Mouse (Mus musculus) heart, adult 8-10 months (tissue): ENCODE data around the gene Cib3. TPM values are rescaled to one million over a fixed set of nuclear protein-coding genes. Genes with fewer than 3 reads are reported as not detected.
A peak's percentile ranks its signal among the peaks of the same experiment; 100 is the strongest.

ENCODE experiments used
- DNase-seq: peaks from one replicate; pipeline ENCODE4 v3.0.0; 2022; ENCODE audit warnings: low spot score
- total RNA-seq, 4 experiments: library from RNA; stranded (reverse); gene quantifications; 2 replicates each; pipeline ENCODE4 v1.2.4; 2022

Cib3 gene
- total RNA-seq, result 1 to 10 TPM in 3 of 4 experiments, under 1 TPM in 1; 0.90 to 3.5 (median 2.2) TPM

DNA sequence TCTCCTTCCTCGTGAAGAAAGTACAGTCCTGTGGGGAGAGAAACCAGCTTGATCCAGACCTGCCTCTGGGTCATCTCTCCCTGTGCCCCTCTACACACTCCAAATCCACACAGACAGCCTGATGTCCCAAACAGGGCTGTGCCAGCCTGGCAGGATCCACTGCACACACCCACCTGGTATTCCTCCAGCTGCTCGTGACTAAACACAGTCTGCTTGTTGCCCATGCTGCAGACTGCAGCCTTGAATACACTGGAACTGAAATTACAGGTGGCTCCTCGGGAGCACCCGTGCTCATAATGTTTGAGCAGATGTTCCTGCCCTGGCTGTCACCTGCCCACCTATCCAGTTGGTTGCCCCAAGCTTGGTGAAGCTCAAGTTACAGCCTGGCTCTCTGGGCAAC is at the start of gene Cib3:
TSS of gene Cib3 (minus strand) at position 87 of the 400 bp plus-strand sequence.
- DNase-seq, result no peak

GRCm38 (mm10) chr8:72261872-72262271 is 49.2 kb upstream of the Cib3 start:
- DNase-seq, result no peak

GRCm38 (mm10) chr8:72261431-72261830 is 48.8 kb upstream of the Cib3 start:
- no peak for DNase-seq

GRCm38 (mm10) chr8:72261019-72261418 is 48.4 kb upstream of the Cib3 start:
- DNase-seq, result peak; percentile 84

GRCm38 (mm10) chr8:72260585-72260984 is 47.9 kb upstream of the Cib3 start:
- DNase-seq, result no peak

GRCm38 (mm10) chr8:72259862-72260261 is 47.2 kb upstream of the Cib3 start:
- no peak for DNase-seq

GRCm38 (mm10) chr8:72257902-72258238 is 45.2 kb upstream of the Cib3 start:
- DNase-seq, result no peak

DNA sequence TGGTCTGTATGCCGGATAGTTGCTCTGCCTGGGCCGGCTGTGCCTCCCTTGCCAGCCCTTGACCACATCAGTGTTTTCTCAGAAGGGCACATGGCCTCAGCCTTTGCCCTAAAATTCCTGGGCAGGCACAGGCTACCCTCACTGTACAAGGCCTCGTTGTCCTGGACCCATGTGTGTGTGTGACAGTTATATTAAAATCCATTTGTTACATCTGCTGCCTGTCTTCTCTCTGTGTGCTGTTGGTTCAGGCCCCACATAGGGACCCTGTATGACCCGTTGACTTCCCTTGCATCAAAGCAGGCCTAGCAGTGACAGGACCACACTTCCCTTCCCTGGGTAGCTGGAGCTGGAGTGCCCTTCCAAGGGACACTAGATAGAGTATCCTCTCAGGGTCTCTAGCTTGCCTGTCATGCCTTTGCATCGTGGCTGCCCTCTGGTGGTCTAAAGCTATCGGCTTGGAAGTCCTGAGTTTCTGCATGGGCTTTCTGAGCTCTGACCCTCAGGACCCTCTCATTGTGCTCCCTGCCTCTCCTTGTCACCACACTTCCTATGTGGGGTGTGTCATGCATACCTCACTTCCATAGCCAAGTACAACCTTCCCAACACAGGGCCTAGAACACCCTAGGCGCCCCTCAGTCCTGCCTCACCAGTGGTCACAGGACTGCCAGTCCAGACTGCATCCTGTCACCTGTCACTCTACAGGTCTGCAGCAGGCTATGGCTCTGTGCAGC is 44.7 kb upstream of the Cib3 start:
- DNase-seq, result no peak

DNA sequence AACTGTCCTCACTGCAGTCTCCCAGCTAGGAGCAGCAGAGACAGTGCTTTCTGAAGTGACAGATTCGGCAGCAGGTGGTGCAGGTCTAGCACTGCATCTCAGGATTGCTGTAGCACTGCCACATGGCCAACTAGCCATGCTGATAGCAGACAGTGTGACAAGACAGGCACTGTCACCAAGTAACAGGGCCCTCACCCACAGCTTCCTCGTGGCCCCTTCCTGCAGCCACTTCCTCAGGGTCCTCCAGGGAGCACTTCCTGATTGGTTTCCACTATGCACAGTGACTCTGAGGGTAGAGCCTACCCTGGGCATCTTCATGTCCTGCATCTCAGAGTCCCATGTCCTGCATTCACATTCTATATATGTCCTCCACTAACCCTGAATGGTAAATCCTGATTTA is 32.0 kb upstream of the Cib3 start:
- DNase-seq, result no peak

GRCm38 (mm10) chr8:72242226-72242625 is 29.6 kb upstream of the Cib3 start:
- DNase-seq, result no peak

DNA sequence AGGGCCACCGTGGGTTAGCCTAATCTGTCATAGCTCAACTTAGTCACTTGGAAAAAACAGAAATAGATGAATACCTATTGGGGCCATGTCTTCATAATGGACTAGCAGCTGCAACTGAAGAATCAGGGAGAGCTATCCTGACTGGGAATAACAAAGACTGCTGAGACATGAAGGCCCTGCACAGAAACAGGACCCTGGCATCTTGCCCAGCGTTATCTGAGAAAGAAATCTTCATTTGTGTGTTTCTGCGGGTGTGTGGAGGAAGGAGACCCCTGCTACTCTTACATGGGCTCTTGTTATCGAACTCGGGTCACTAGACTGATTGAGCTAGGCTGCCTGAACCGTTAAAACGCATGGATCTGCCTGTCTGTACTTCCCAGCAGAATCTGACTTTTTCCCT is 28.3 kb upstream of the Cib3 start:
- DNase-seq, result no peak

DNA sequence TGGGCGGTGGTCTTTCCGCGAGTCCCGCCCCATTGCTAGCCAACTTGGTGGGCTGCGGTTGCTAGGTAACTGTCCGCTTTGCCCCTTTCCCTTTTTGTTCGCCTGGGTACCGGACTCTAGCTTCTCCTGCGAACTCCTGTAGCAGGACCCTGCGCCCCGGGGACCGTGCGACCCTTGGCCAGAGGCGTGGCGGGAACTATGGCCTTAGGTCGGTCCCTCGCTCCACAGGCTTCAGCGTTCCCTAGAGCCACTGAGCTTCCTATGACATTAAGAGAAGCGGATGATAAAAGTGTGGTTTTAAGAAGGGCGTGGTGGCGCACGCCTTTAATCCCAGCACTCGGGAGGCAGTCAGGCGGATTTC is 27.7 kb upstream of the Cib3 start:
- DNase-seq, result no peak

DNA sequence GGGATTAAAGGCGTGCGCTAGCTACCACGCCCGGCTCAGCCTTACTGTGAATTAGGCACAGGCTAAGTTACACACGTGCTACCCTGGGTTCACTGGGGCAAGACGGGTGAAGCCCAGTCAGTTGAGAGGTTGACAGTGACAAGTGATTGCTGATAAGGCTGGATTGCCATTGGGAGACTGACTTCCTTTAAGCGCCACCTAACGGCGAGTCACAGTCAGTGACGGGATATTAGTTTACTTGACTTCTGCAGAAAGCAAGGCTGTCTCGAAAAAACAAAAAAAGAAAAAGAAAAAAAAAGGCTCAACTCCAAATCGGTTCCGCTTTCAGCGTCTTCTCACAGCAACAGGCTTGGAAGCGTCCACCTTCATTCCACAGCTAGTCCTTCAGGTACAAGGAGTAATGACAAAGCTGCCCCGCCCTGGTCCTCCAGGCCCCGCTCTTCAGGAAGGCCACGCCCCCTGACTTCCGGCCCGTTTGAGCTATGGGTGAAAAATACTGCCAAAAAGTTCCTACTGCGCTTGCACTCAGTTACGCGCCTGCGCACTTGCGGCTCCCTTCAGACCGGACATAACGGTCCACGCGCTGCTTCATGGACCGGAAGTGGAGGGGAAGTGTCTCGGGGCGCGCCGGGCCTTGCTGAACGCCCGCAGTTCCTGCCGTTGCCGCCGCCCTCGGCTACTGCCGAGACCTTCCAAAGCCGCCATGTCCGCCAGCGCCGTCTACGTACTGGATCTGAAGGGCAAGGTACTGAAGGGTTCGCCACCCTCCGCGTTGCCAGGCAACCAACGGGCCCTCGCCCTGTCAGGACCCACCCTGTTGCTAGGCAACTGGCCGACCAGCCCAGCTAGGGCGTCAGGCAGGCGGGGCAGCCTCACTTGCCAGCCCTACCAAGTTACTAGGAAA is 27.1 kb upstream of the Cib3 start, which contains the start of gene Ap1m1:
TSS of gene Ap1m1 (plus strand) at position 520 of the 904 bp plus-strand sequence.
- peak; percentile 98 for DNase-seq

- DNase-seq, result no peak
Measured at GRCm38 (mm10) chr8:72222656-72223055, 10.0 kb upstream of the Cib3 start.

GRCm38 (mm10) chr8:72220758-72221157 is 8.1 kb upstream of the Cib3 start:
- no peak for DNase-seq

DNA sequence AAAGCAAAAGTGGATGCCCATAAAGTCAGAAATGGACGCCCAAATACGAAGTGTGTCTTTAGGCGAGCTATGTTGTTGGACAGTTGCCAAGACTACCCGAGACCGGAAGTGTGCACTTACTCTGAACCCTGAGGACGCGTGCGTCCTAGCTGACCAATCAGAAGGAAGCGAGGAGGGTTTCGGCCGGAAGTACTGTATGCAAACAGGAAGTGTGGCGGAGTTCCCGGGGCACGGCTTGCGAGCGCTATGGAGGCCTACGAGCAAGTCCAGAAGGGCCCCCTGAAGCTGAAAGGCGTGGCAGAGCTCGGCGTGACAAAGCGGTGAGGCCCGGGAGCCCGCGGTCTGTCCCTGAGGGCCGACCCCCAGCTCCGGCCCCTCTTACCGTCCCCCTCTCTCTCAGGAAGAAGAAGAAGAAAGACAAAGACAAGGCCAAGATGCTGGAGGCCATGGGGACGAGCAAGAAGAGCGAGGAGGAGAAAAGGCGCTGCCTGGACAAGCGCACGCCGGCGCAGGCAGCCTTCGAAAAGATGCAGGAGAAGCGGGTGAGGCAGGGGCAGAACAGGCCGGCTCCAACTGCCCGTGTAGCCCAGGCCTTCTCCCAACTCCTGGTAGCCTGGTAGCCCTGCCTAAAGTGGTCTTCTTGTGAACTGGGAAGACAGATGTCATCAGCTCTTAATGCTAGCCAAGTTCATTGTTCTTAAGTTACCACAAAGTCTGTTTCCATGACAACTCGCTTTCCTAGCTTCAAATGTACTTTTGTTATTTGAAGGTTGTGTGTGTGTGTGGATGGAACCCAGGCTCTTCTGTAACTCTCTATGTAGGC is 7.1 kb upstream of the Cib3 start, which contains the start of gene Fam32a:
TSS of gene Fam32a (plus strand) at position 190 of the 823 bp plus-strand sequence.
- peak; percentile 93 for DNase-seq

GRCm38 (mm10) chr8:72218781-72219540 is 6.3 kb upstream of the Cib3 start:
- DNase-seq, result no peak

DNA sequence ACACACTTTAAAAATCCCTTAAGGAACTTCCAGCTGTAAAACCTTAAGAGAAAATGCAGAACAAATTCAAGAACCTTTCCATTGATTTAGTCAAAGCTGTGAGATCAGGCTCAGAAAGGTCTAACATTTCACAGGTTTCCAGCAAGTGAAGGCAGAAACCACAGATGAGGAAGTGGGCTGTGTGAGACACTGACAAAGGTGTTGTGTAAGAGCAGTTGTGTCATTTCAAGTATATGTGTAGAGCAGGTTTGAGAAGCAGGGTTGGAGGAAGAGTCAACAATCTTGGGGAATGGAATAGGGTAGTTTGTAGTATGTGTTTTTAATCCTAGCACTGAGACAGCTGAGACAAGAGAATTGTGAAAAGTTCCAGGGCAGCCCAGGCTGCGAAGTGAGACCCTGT is 3.2 kb upstream of the Cib3 start:
- DNase-seq, result no peak

GRCm38 (mm10) chr8:72215060-72215459 is 2.4 kb upstream of the Cib3 start:
- no peak for DNase-seq

DNA sequence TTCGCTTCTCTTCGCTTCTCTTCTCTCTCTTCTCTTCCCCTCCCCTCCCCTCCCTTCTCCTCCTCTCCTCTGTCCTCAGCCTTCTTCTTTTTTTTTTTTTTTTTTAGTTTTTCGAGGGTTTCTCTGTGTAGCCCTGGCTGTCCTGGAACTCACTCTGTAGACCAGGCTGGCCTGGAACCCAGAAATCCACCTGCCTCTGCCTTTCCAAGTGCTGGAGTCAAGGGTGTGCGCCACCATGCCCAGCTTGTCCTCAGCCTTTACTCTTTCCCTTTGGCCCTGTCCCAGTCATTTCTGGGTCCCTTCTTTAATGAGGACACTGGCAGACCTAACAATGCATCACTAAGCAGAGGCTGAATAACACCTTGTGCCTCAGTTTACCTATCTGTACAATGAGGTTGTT is 899 bp upstream of the Cib3 start, which contains the start of gene Gm11034:
TSS of gene Gm11034 (minus strand) at position 101 of the 400 bp plus-strand sequence.
- DNase-seq, result no peak

- DNase-seq, result no peak
Measured at GRCm38 (mm10) chr8:72211846-72212245, 791 bp downstream of the Cib3 start.
